Mouse (Mus musculus): ENCODE data around the gene Gpkow. TPM values are rescaled to one million over a fixed set of nuclear protein-coding genes. Genes with fewer than 3 reads are reported as not detected.

The Gpkow gene
- polyA plus RNA-seq, 1 experiment from 2014 or later: 42.1 TPM

DNA sequence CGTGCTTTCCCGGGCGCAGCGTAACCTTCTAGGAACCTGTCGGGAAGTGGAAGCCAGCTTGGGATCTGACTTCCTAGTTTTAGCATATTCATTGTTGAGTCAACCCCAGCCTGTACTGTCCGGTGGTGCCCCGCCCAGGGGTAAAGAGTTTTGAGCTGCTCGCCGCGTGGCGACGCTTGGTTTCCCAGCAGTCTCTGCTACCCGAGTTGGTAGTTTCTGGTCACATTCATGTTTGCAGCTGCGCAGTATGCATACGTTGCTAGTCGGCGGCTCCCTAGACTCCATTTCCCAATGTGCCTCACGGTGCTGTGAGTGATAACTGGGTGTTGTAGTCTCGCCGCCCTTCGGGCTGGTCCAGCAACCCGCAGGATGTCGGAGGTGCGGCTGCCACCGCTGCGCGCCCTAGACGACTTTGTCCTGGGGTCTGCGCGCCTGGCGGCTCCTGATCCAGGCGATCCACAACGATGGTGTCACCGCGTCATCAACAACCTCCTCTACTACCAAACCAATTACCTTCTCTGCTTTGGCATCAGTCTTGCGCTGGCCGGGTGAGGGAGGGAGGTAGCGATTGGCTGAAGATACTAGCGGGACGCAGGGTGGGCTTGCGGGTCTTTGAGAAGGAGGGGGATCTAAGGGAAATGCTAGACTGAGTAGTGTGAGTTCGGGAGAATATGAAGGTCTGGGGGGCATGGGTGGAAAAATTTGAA lies 31.4 kb downstream of the Gpkow start, which contains the start of gene Praf2:
Gene Praf2, plus strand, starts transcription at position 225 of the 707 bp plus-strand sequence.
- Histone ChIP-seq H3K36me3 (ENCODE audit: control insufficient read depth, insufficient read depth, low read length) (0 out of 2 replicates have a peak, but pooled peaks cover 10% of the 10 kb centered on the region), H3K9me3 (ENCODE audit: control insufficient read depth, low read length) (no peaks in the 10 kb centered on the region), H3K27ac (replicated peaks; ENCODE audit: low read depth, low read length) (no peak within 1 kb of the TSS; the same call in none of the 2 replicates), H3K9ac (ENCODE audit: low read depth, low read length) (peak within 1 kb of the TSS; percentile 60), H3K4me2 (ENCODE audit: low read depth, low read length) (peak within 1 kb of the TSS; percentile 57), H3K4me3 (ENCODE audit: low read depth, low read length) (peak within 1 kb of the TSS; percentile 48), H3K27me3 (replicated peaks; ENCODE audit: control insufficient read depth, insufficient read depth, low read length) (no peaks in the 10 kb centered on the region), H3K4me1 (ENCODE audit: control insufficient read depth, insufficient read depth, low read length) (no peaks in the 10 kb centered on the region)
- WGBS: 20% methylated on average over 42 of the region's 42 CpGs
- DNase-seq (ENCODE audit: low spot score) (peak; percentile 96), ATAC-seq (ENCODE audit: low read depth) (peak; percentile 97)

DNA sequence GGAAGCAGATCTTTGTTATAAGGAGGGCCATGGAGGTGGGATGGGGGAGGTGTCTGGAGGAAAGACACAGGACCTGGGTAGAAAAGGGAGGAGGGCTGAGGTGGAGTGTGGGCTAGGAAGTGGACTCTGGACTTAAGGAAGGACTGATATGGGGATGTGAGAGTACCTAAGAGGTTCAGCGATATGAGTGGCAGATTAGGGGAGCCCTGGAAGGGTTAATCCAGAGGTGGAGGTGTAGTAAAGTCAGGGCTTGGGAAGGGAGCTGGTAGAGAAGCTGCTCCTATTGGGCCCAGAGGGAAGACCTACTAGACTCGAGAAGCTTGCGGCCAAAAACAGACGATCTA lies 32.0 kb downstream of the Gpkow start:
- WGBS: 50% methylated on average over 4 of the region's 4 CpGs
- H3K9ac ChIP-seq (ENCODE audit: low read depth, low read length): peak overlapping the region; percentile 60
- no peaks in the 10 kb centered on the region for H3K27me3 ChIP-seq (replicated peaks; ENCODE audit: control insufficient read depth, insufficient read depth, low read length)
- peak overlapping the region; percentile 48 for H3K4me3 ChIP-seq (ENCODE audit: low read depth, low read length)
- DNase-seq (ENCODE audit: low spot score) (no peak), ATAC-seq (ENCODE audit: low read depth) (peak; percentile 14)
- 0 out of 2 replicates have a peak, but pooled peaks cover 10% of the 10 kb centered on the region for H3K36me3 ChIP-seq (ENCODE audit: control insufficient read depth, insufficient read depth, low read length)
- peak overlapping the region; percentile 57 for H3K4me2 ChIP-seq (ENCODE audit: low read depth, low read length)
- H3K9me3 ChIP-seq (ENCODE audit: control insufficient read depth, low read length): no peaks in the 10 kb centered on the region
- H3K27ac ChIP-seq (replicated peaks; ENCODE audit: low read depth, low read length): no peak overlapping the region
- H3K4me1 ChIP-seq (ENCODE audit: control insufficient read depth, insufficient read depth, low read length): no peaks in the 10 kb centered on the region

DNA sequence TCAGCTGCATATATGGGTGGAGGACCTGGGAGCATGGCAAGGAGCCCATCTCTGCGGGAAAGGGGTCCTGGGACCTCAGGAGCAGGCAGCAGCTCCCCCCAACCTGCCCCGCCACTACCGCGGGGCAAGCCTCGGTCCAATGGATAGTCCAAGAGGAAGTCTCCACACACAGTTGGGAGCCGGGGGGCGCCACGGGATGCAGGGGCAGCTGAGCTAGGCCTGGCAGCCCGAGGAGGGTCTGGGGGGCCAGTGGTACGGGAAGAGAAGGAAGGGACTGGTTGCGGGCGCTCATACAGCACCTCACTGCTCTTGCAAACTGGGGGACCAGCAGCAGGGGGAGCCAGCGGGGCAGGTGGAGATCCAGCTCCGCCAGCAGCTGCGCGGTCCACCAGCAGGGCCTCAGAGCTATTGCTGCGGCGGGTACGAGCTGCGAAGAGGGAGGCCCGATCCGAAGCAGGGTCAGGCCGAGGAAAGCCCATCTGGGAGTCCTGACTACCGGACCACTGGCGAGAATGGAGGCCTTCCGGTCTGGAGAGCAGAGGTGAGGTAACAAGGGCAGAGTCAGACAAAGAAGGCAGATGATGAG lies 36.7 kb downstream of the Gpkow start:
- no peaks in the 10 kb centered on the region for H3K27me3 ChIP-seq (replicated peaks; ENCODE audit: control insufficient read depth, insufficient read depth, low read length)
- WGBS: 31% methylated on average over 21 of the region's 26 CpGs
- H3K9me3 ChIP-seq (ENCODE audit: control insufficient read depth, low read length): no peaks in the 10 kb centered on the region
- peak; percentile 39 for DNase-seq (ENCODE audit: low spot score)
- H3K27ac ChIP-seq (replicated peaks; ENCODE audit: low read depth, low read length): no peak overlapping the region
- no peak overlapping the region for H3K4me3 ChIP-seq (ENCODE audit: low read depth, low read length)
- H3K36me3 ChIP-seq (ENCODE audit: control insufficient read depth, insufficient read depth, low read length): no peaks in the 10 kb centered on the region
- H3K4me2 ChIP-seq (ENCODE audit: low read depth, low read length): no peak overlapping the region
- no peak overlapping the region for H3K9ac ChIP-seq (ENCODE audit: low read depth, low read length)
- no peaks in the 10 kb centered on the region for H3K4me1 ChIP-seq (ENCODE audit: control insufficient read depth, insufficient read depth, low read length)
- ATAC-seq (ENCODE audit: low read depth): no peak

DNA sequence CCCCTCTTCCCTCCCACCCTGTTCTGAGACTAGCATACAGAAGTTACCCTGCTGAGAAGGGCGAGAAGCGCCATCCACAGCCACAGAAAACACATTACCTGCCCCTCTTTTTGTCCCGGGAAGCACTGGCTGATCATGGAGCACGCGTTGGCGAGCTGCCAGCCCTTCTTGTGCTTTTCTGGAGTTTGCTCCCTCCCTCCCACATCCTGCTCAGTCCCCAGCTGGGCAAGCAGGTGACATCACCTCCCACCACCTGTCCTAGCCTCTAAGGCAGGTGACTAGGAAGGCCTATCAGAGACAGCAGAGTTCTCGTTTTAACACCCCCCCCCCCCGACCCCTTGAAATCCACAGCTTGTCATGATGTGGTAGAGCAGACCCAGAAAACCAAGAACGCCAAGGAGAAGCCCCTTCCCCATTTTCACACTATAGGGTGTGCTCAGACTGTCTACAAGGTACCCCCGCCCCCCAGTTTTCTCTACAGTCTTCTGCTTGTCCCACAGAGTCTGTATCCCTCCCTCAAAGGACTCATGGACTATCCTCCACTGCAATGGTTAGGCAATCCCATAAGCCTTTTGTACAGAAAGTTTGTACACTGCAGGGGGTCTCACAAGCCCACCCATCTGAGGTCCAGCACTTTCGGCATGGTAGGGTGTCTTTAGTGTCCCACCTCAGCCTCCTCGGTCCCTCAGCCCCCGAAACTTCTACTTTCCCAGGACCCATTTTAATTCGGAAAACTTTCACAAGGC lies 42.6 kb downstream of the Gpkow start:
- no peaks in the 10 kb centered on the region for H3K27me3 ChIP-seq (replicated peaks; ENCODE audit: control insufficient read depth, insufficient read depth, low read length)
- ATAC-seq (ENCODE audit: low read depth): peak; percentile 69; the same call in 1 of the 2 replicates
- H3K9ac ChIP-seq (ENCODE audit: low read depth, low read length): no peak overlapping the region
- peak; percentile 64 for DNase-seq (ENCODE audit: low spot score)
- no peaks in the 10 kb centered on the region for H3K36me3 ChIP-seq (ENCODE audit: control insufficient read depth, insufficient read depth, low read length)
- H3K9me3 ChIP-seq (ENCODE audit: control insufficient read depth, low read length): no peaks in the 10 kb centered on the region
- WGBS: 69% methylated on average over 12 of the region's 14 CpGs
- H3K27ac ChIP-seq (replicated peaks; ENCODE audit: low read depth, low read length): 0 out of 2 replicates have a peak overlapping the region, but pooled peaks have one; percentile 15
- peak overlapping the region; percentile 7; the same call in 1 of the 2 replicates for H3K4me2 ChIP-seq (ENCODE audit: low read depth, low read length)
- H3K4me3 ChIP-seq (ENCODE audit: low read depth, low read length): no peak overlapping the region
- no peaks in the 10 kb centered on the region for H3K4me1 ChIP-seq (ENCODE audit: control insufficient read depth, insufficient read depth, low read length)

DNA sequence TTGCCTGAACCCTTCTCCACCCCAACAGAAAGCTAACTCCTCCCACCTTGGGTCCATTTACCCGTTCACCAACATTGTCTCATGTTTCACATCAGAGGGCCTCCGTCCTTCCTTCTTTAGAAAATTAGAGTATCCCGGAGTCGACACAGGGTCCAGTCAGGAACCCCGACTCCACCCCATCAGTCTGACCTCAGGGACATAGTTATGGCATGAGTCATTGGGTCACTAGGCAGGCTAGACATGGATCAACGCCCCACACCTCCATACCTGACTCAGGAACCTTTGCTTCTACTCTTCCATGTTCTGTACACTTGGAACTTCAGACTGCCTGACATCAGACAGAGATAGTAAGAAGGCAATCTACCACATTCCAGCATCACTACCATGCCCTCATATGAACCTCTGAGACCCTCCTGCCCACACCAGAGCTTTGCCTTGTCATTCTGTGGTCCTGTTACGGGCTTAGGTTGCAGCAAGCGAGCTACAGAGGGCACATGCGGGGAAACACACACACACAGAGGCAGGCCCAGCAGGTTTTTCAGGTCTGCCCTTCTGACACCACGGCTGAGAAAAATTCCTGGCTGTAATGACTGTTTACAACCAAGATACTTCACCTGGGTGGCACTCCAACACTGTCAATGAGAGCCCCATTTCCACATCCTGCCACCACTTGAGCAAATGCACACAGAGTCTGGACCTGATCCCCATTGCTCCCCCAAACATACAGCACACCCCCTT lies 43.3 kb downstream of the Gpkow start:
- peak; percentile 47 for DNase-seq (ENCODE audit: low spot score)
- no peaks in the 10 kb centered on the region for H3K27me3 ChIP-seq (replicated peaks; ENCODE audit: control insufficient read depth, insufficient read depth, low read length)
- no peak overlapping the region for H3K4me3 ChIP-seq (ENCODE audit: low read depth, low read length)
- no peak overlapping the region for H3K9ac ChIP-seq (ENCODE audit: low read depth, low read length)
- peak; percentile 62 for ATAC-seq (ENCODE audit: low read depth)
- H3K4me1 ChIP-seq (ENCODE audit: control insufficient read depth, insufficient read depth, low read length): no peaks in the 10 kb centered on the region
- 41% methylated on average over 10 of the region's 10 CpGs for WGBS
- no peak overlapping the region for H3K27ac ChIP-seq (replicated peaks; ENCODE audit: low read depth, low read length)
- peak overlapping the region; percentile 7; the same call in 1 of the 2 replicates for H3K4me2 ChIP-seq (ENCODE audit: low read depth, low read length)
- no peaks in the 10 kb centered on the region for H3K36me3 ChIP-seq (ENCODE audit: control insufficient read depth, insufficient read depth, low read length)
- H3K9me3 ChIP-seq (ENCODE audit: control insufficient read depth, low read length): no peaks in the 10 kb centered on the region

DNA sequence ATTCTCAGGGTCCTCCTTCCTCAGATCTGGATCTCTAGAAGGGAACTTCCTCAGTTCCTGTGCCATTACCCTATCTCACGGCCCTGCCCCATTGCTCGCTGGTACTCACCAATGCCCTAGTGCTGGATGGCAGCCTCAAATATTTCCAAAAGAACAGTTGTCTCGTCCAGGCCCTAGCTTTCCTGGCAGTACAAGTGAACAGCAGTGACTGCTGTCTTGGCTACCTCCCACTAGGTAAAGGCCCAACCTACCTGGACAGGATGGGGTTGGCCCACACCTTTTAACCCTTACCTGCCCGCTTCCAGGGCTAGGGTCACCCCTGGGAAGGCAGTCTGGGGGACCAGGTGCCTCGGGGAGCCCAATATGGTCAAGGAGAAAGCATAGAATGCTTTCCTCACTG lies 44.2 kb downstream of the Gpkow start:
- no peak overlapping the region for H3K9ac ChIP-seq (ENCODE audit: low read depth, low read length)
- no peaks in the 10 kb centered on the region for H3K9me3 ChIP-seq (ENCODE audit: control insufficient read depth, low read length)
- no peak overlapping the region for H3K4me3 ChIP-seq (ENCODE audit: low read depth, low read length)
- DNase-seq (ENCODE audit: low spot score) (no peak), ATAC-seq (ENCODE audit: low read depth) (no peak)
- H3K27me3 ChIP-seq (replicated peaks; ENCODE audit: control insufficient read depth, insufficient read depth, low read length): no peaks in the 10 kb centered on the region
- 61% methylated on average over 5 of the region's 5 CpGs for WGBS
- H3K36me3 ChIP-seq (ENCODE audit: control insufficient read depth, insufficient read depth, low read length): no peaks in the 10 kb centered on the region
- no peak overlapping the region; the same call in 1 of the 2 replicates for H3K4me2 ChIP-seq (ENCODE audit: low read depth, low read length)
- no peak overlapping the region for H3K27ac ChIP-seq (replicated peaks; ENCODE audit: low read depth, low read length)
- no peaks in the 10 kb centered on the region for H3K4me1 ChIP-seq (ENCODE audit: control insufficient read depth, insufficient read depth, low read length)

DNA sequence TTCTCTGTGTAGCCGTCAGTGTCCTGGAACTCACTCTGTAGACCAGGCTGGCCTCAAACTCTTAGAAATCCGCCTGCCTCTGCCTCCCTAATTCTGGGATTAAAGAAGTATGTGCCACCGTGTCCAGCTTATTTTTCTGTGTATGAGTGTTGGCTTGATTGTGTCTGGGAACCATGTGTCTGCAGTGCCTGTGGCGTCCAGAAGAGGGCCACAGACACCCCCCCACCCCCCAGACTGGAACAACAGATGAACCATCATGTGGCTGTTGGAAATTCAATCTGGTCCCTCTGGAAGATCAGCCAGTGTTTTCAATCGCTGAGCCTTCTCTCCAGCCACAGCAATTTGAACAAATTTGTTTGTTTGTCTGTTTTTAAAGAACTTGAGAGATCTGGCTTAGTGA lies 46.5 kb downstream of the Gpkow start:
- no peak for DNase-seq (ENCODE audit: low spot score)
- Histone ChIP-seq H3K36me3 (ENCODE audit: control insufficient read depth, insufficient read depth, low read length) (no peaks in the 10 kb centered on the region), H3K4me3 (ENCODE audit: low read depth, low read length) (no peak overlapping the region), H3K9ac (ENCODE audit: low read depth, low read length) (no peak overlapping the region), H3K4me2 (ENCODE audit: low read depth, low read length) (no peak overlapping the region), H3K27me3 (replicated peaks; ENCODE audit: control insufficient read depth, insufficient read depth, low read length) (no peaks in the 10 kb centered on the region), H3K27ac (replicated peaks; ENCODE audit: low read depth, low read length) (no peak overlapping the region), H3K4me1 (ENCODE audit: control insufficient read depth, insufficient read depth, low read length) (no peaks in the 10 kb centered on the region), H3K9me3 (ENCODE audit: control insufficient read depth, low read length) (no peaks in the 10 kb centered on the region)
- ATAC-seq (ENCODE audit: low read depth): no peak
- 52% methylated on average over 5 of the region's 5 CpGs for WGBS

DNA sequence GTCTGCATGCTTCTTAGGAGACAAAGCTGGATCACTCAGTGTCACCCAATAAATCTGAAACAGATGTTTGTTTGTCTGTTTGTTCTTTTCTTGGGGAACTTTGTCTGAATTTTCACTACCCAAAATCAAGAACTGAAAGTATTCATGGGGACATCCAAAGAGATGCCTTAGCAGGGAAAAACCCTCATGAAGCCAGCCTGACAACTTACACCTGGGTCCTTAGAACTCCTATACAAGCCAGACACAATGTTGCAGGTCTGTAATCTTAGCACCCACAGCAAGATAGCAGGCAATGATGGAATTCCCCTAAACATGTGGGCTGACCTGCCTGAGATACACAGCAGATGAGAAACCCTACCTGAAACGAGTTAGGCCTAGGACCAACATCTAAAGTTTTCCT lies 48.0 kb downstream of the Gpkow start:
- H3K36me3 ChIP-seq (ENCODE audit: control insufficient read depth, insufficient read depth, low read length): no peaks in the 10 kb centered on the region
- no peak overlapping the region for H3K9ac ChIP-seq (ENCODE audit: low read depth, low read length)
- H3K27ac ChIP-seq (replicated peaks; ENCODE audit: low read depth, low read length): no peak overlapping the region
- ATAC-seq (ENCODE audit: low read depth): no peak
- no peak overlapping the region for H3K4me3 ChIP-seq (ENCODE audit: low read depth, low read length)
- H3K4me2 ChIP-seq (ENCODE audit: low read depth, low read length): no peak overlapping the region
- no peaks in the 10 kb centered on the region for H3K27me3 ChIP-seq (replicated peaks; ENCODE audit: control insufficient read depth, insufficient read depth, low read length)
- no peaks in the 10 kb centered on the region for H3K9me3 ChIP-seq (ENCODE audit: control insufficient read depth, low read length)
- WGBS: 47% methylated on average over 1 of the region's 1 CpGs
- DNase-seq (ENCODE audit: low spot score): no peak
- no peaks in the 10 kb centered on the region for H3K4me1 ChIP-seq (ENCODE audit: control insufficient read depth, insufficient read depth, low read length)
